Mouse (Mus musculus) megakaryocyte, embryonic 14.5 days (primary cell): ENCODE measurements around the gene Myo6.

ENCODE experiments used
- FLI1 ChIP-seq: IDR thresholded peaks from 2 replicates; pipeline ENCODE4 v1.6.1; 2012; ENCODE audit warnings: low read length, inconsistent platforms, mixed read lengths
- GATA1 ChIP-seq: IDR thresholded peaks from 3 replicates; pipeline ENCODE4 v1.6.1; 2012; ENCODE audit warnings: mixed read lengths, low read length, inconsistent platforms, borderline replicate concordance

DNA sequence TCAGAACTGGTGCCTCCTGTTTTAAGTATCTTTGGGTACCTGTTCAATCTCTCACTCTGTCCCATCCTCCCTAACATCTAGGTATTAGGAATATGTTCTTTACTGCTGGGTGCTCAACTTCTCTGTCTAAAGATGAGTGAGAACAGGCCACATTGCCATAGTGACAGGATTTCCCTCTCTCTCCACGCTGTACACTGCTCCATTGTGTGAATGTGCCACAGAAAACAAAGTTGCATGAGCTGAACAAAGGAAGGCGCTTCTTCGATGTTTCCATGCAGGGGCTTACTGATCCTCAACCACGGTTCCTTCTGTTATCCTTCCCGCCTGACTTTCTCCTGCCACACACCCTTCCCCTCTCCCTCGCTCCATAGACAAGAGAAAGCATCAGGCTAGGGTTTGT lies 32.4 kb downstream of the Myo6 start:
- TF ChIP-seq FLI1 (no peak), GATA1 (no peak)
